Mouse (Mus musculus) brown adipose tissue, adult 24 weeks (tissue): ENCODE data around the gene Bmpr1a. TPM values are rescaled to one million over a fixed set of nuclear protein-coding genes. Genes with fewer than 3 reads are reported as not detected.

Experiments used
- H3K27ac ChIP-seq: fragments of 200-500 bp; replicated peaks from 2 replicates; pipeline ENCODE4 v1.5.1; 2012; ENCODE audit warnings: low read depth, mild to moderate bottlenecking, low read length
- H3K4me1 ChIP-seq: fragments of 200-500 bp; 2 replicates; pipeline ENCODE4 v1.6.1; 2012; ENCODE audit warnings: low read length, mixed read lengths; ENCODE audit not compliant: control insufficient read depth, insufficient read depth, insufficient read length
- H3K4me3 ChIP-seq: fragments of 200-500 bp; 2 replicates; pipeline ENCODE4 v1.5.1; 2012; ENCODE audit warnings: low read depth, mild to moderate bottlenecking, low read length, moderate library complexity; ENCODE audit not compliant: insufficient read depth
- polyA plus RNA-seq: library from polyadenylated mRNA; stranded (reverse); fragments of >200 nt; gene quantifications from 2 replicates; pipeline ENCODE4 v1.2.4, GENCODE M21; 2012; ENCODE audit not compliant: missing spikeins, insufficient read depth, insufficient read length

Bmpr1a gene
- polyA plus RNA-seq, 1 experiment: 21.8 TPM

DNA sequence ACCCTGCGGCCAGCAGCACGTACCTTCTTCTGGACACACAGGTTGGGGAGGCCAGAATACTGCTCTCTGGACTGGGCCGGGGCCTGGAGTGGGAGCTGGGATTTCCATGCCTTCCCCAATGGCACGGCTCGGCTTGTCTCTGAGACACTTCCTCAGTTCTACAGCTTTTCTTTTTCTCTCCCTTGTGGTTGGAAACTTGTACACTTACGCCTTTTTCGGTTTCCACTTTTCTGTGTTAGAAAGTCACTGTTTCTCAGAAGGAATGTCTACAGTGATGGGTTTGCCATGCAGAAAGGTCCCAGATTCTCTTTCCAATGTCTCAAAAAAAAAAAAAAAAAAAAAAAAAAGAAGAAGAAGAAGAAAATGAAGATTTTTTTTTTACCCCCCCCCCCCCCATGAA lies 99.7 kb downstream of the Bmpr1a start:
- H3K27ac ChIP-seq: no peak overlapping the region
- no peak overlapping the region for H3K4me3 ChIP-seq
- H3K4me1 ChIP-seq: no peaks in the 10 kb centered on the region

DNA sequence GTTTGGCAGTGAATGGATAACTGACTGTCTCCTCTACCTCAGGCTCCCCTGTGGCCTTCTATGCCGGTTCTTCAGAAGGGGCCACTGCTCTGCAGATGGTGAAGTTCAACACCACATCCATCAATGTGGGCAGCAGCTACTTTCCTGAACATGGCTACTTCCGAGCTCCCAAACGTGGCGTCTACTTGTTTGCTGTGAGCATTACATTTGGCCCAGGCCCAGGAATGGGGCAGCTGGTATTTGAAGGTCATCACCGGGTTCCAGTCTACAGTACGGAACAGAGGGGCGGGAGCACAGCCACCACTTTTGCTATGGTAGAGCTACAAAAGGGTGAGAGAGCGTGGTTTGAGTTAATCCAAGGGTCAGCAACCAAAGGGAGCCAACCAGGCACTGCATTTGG lies 100.3 kb downstream of the Bmpr1a start:
- no peak overlapping the region for H3K27ac ChIP-seq
- peaks cover 3% of the 10 kb centered on the region; the same call in 1 of the 2 replicates for H3K4me1 ChIP-seq
- H3K4me3 ChIP-seq: no peak overlapping the region

DNA sequence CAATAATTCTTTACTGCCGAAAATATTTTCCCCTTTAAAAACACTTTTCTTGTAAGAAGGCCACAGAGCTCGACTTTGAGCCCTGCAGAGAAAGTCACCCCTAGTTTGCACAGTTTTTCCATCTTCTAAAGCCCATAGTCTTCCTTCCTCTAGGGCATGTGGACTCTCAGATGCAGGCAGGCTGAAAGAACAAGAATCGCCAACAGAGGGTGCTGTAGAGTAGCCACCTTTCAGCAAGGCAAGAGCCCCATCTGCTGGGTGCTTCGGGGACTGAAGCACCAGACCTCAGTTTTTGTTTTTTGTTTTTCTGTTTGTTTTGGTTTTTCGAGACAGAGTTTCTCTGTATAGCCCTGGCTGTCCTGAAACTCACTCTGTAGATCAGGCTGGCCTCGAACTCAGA lies 102.0 kb downstream of the Bmpr1a start:
- Histone ChIP-seq H3K27ac (no peak overlapping the region), H3K4me3 (no peak overlapping the region), H3K4me1 (peaks cover 7% of the 10 kb centered on the region)

DNA sequence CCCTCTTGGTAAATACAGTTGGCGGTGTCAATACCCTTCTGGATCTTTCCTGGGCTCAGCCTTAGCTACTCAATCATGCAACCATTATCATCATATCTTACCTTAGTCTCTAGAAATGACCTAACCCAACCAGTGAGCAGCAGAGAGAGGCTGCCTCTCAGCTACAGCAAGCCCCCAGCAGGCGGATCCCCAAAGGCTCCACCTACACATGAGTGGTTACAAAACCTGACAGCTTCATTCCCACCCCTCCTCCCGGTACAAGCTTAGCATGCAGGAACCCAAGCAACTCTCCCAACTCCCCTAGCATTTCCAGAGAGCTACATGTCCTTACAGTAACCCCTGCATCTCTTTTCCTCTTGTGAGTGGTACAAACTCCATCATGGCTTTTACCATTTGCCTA lies 103.1 kb downstream of the Bmpr1a start:
- H3K27ac ChIP-seq: no peak overlapping the region
- peaks cover 12% of the 10 kb centered on the region for H3K4me1 ChIP-seq
- H3K4me3 ChIP-seq: no peak overlapping the region

DNA sequence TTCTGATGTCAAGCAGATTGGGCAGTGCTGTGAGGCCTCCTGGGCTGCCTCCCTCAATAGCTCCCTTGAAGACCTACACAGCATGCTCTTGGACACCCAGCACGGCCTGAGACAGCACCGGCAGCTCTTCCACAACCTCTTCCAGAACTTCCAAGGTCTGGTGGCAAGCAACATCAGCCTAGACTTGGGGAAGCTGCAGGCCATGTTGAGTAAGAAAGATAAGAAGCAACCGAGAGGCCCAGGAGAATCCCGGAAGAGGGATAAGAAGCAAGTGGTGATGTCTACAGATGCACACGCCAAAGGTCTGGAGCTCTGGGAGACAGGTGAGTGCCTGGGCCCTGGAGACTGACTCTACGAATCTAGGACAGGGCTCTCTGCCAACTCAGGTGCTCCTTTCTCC lies 103.8 kb downstream of the Bmpr1a start:
- Histone ChIP-seq H3K27ac (no peak overlapping the region), H3K4me3 (no peak overlapping the region), H3K4me1 (peaks cover 12% of the 10 kb centered on the region)

DNA sequence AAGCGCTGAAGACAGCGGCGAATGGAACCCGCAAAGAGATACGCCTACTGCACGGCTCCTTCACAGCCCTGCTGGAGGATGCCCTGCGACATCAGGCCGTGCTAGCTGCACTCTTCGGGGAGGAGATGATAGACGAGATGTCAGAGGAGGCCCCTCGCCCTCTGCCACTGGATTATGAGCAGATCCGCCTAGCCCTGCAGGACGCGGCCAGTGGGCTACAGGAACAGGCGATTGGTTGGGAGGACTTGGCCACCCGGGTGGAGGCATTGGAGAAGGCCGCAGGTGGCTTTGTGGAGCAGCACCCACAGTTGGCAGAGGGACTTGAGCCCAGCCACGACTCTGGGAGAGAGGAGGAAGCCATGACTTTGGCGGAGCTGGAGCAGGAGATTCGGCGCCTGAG lies 104.2 kb downstream of the Bmpr1a start:
- Histone ChIP-seq H3K27ac (no peak overlapping the region), H3K4me3 (no peak overlapping the region), H3K4me1 (peaks cover 12% of the 10 kb centered on the region)

DNA sequence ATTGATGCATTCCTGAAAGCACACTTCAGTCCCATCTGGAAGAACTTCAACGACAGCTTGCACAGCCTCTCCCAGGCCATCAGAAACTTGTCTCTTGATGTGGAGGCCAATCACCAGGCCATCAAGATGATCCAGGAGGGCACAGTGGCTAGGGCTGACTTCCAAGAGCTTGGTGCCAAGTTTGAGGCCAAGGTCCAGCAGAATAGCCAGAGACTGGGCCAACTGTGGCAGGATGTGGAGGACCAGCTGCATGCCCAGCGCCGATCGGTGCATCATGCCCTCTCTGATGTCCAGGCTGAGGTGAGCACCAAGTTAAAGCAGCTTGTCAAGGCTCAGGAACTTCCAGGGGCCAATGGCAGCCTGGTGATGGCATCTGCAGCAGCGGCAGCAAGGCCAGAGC lies 105.3 kb downstream of the Bmpr1a start:
- H3K4me1 ChIP-seq: peaks cover 12% of the 10 kb centered on the region
- no peak overlapping the region for H3K4me3 ChIP-seq
- no peak overlapping the region for H3K27ac ChIP-seq

DNA sequence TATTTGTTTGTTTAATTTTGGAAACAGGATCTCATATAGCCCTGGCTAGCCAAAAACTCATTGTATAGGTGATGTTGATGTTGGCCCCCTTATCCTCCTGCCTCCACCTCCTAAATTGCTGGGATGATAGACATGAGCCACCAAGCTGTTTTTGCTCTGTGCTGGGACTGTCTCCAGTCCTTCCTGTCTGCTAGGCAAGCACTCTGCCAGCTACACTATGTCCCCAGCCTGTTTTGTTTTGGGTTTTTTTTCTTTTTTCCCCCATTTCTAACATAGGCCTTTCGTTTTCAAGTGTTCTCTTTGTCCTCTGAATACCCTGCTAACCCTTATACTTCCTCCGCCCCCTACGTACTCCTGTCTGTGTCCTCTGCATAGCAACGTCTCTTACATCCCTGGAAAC lies 109.8 kb downstream of the Bmpr1a start:
- peaks cover 12% of the 10 kb centered on the region for H3K4me1 ChIP-seq
- H3K27ac ChIP-seq: no peak overlapping the region
- no peak overlapping the region for H3K4me3 ChIP-seq

DNA sequence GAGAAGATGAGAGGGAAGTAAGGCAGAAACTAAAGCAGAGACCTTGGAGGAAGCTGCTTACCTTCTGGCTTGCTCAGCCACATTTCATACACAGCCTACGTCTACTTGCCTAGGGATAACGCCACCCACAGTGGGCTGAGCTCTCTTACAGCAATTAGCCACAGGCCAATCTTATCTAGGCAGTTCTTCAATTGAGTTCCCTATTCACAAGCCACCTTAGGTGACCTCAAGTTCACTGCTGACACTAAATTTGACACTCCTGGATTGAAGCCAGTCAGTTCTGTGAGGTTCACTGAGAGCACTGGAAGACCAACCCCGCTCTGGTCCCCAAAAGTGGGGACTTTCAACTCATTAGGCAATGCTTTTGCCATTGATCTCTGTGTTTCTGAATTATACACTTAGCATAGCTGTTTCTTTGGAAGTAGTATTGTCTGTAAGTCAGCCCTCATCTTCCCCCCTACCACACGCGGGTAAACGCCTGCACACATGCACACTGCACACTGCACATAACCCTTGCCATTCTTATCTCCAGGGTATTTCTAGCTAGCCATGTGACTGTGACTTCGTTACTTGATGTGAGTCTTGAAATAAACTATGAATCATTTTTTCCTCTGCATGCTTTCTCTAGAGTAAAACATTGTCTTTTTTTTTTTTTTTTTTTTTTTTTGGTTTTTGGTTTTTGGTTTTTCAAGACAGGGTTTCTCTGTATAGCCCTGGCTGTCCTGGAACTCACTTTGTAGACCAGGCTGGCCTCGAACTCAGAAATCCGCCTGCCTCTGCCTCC lies 120.0 kb downstream of the Bmpr1a start:
- H3K27ac ChIP-seq: peak overlapping the region; percentile 48
- no peak overlapping the region for H3K4me3 ChIP-seq

DNA sequence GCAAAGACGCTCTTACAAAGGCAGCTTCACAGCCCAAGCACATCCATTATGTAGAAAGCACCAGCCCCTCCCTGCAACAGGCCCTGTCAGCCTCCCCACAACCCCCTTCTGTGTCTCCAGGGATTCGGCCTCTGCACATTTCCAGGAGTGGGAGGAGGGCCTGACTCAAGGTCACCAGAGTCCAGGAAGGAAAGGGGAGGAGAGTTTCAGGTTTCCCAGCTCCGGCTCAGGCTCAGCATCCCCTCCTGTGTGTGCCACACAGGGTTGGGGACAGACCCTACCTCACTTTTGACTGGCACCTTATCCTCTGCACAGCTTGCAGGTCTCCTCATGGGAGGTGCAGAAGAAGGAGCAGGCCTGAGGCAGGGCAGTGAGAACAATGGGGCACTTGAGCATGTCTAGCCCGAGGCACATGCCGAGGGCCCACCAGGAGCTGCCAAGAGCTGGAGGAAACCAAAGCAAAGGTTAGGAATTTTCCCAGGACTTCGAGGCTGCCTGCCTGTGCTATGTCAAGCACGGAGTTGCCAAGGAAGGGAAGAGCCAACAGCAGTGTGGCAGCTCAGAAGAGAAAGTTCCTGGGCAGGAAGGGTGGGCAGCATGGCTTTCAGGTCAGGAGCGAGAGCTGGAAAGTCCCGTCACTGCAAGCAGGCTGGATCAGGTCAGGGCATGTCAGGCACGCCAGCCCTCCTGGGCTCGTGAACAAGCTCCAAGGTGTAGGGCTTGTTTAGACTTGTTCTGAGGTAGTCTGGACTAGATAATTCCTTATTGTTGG lies 124.4 kb downstream of the Bmpr1a start:
- Histone ChIP-seq H3K4me1 (peaks cover 19% of the 10 kb centered on the region), H3K27ac (peak overlapping the region; percentile 97), H3K4me3 (peak overlapping the region; percentile 76)

More for the DNA sequence above, 120.0 kb downstream of the Bmpr1a start:
- H3K4me1 ChIP-seq: peaks cover 6% of the 10 kb centered on the region

DNA sequence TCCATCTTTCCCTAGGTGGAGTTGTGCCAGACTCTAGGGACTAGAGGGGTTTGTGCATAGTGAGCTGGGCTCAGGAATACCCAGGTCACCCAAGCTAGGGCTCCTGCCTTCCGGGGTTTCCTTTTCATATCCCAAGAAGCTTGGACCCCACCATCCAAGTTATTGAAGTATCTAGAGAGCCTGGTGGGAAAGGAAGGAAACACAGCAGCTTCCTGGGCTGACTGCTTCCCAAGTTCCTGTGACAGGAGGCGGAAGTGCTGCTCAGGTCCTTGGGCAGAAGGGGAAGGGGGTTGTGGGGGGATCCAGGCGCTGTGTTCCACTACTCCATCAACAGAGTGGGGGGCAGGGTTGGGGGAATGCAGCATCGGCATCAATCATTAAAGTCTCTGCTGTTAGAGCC lies 126.0 kb downstream of the Bmpr1a start:
- H3K27ac ChIP-seq: peak overlapping the region; percentile 97
- H3K4me3 ChIP-seq: peak overlapping the region; percentile 76
- peaks cover 19% of the 10 kb centered on the region for H3K4me1 ChIP-seq

DNA sequence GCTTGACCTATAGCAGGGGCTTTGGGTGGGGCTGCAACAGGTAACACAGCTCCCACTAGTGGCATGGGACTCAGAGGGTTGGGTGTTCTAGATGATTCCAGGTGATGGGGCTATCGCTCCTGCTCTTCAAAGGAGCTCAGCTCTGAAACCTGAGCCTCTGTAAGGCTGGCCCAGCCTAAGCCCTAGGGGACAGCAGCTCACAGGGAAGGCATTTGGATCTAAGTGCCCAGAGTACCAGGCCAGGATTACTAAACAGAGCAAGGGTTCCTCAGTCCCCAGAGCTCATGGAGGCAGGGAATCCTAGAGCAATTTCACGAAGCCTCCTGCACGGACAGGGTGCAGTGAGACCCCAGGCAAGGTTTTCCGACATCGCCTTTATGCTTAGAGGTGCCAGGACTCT lies 127.2 kb downstream of the Bmpr1a start:
- Histone ChIP-seq H3K27ac (peak overlapping the region; percentile 97), H3K4me1 (peaks cover 21% of the 10 kb centered on the region), H3K4me3 (peak overlapping the region; percentile 76)

DNA sequence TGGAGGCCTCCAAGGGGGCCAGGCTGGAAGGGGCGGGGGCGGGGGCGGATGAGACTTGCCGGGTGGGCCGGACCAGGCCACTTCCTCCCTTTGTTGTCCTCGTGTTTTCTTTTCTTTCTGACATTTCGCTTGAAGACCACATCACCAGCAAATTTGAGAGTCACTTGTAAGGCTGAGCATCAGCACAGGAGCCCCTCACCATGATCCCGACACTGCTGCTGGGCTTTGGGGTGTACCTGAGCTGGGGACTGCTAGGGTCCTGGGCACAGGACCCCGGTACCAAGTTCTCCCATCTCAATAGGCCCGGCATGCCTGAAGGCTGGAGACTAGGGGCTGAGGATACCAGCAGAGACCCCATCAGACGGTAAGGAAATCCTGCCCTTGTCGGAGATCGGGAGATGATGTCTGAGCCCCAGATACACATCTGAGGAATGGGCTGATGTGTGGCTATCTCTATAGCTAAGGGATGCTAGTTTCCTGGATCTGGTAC lies 127.7 kb downstream of the Bmpr1a start, which contains the start of gene Mmrn2:
Gene Mmrn2, plus strand, starts transcription at position 51 of the 490 bp plus-strand sequence.
- Histone ChIP-seq H3K4me1 (peaks cover 21% of the 10 kb centered on the region), H3K27ac (peak within 1 kb of the TSS; percentile 97), H3K4me3 (peak within 1 kb of the TSS; percentile 76)

DNA sequence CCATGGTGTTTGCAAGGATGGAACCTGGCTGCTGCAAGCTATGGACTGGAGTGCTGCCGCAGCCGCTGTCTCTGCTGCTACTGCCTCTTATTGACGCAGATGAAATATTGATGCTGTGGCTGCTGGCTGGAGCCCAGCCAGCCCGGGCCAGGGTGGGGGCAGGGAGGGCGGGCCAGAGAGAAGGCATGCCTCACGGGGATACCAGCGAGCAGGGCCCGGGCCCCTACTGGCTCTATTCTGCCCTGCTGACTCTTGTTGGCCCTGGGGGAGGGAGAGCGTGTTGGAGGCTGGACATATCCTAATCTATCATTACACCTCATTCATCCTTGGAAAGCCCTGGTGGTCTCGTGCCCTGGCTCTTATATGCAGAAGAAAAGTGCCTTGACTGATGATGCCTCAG lies 128.6 kb downstream of the Bmpr1a start, which contains the start of gene Sncg:
Gene Sncg, minus strand, starts transcription at position 213 of the 400 bp plus-strand sequence.
- H3K4me3 ChIP-seq: peak within 1 kb of the TSS; percentile 76
- H3K4me1 ChIP-seq: peaks cover 21% of the 10 kb centered on the region
- peak within 1 kb of the TSS; percentile 97 for H3K27ac ChIP-seq

DNA sequence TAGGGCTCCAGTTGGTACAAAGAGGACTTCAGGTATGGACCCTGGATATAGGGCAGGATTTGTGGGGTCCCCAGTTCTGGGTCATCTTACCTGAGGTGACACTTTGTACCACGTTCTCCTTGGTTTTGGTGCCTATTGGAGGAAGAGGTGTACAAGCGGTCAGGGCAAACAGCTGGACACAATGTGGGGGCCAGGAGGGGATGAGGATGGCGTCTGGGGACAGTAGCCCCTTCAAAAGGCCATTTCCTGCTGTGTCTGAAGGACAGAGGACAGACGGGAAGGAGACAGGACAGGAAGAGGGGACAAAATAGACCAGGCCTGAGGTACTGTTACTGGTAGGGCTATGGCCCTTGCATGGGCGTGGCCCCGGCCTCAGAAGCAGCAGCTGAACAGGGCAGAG lies 129.6 kb downstream of the Bmpr1a start:
- peaks cover 18% of the 10 kb centered on the region for H3K4me1 ChIP-seq
- peak overlapping the region; percentile 32 for H3K4me3 ChIP-seq
- 0 out of 2 replicates have a peak overlapping the region, but pooled peaks have one; percentile 13 for H3K27ac ChIP-seq
